Mouse (Mus musculus): ENCODE measurements around the gene Zfp454. TPM values are rescaled to one million over a fixed set of nuclear protein-coding genes. Genes with fewer than 3 reads are reported as not detected.

Gene Zfp454
- polyA plus RNA-seq (2015; fragmentation: Nextera tagmentation; extraction: Ambion mirVana), result 1.9 and 2.0 TPM in 2 replicates

DNA sequence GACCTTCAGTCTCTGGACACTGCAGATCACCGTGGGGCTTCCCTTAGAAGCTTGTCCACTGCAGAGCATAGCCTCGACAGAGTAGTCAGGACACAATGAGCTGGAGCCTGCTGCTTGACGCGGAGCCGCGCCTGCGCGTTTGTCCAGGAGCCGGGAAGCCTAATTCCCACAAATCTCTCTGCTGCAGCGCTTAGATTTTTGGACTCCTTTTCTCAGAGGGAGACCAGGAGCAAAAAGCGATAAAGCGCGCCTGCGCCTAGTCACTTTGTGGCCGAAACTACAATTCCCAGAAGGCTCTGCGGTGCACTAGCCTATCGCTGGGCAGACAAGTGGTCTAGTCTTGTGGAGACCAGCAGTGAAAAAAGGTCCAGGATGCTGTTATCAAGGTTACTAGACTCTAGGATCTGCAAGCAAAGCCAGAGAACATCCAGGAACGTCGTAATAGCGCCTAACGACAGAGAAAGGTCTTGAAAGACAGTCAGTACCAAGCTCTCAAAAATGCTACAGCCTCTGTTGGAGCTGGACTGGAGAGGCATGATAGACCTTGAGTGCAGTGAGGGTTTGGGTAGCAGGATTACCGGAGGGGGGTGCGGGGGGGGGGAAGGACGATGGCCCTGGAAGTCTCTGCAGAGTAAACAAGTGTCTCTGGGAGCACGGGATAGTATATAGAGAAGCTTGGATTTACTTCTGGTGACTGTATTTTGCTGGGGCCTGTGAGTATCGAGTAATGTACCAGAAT is at the start of gene Zfp454:
Gene Zfp454, minus strand, starts transcription at position 262 of the 739 bp plus-strand sequence.
- H3K27ac ChIP-seq (ENCODE audit: low read length), result no peak within 1 kb of the TSS
- peak; percentile 93 for DNase-seq (ENCODE audit: low spot score)
- no peak for TF ChIP-seq CTCF (IDR thresholded peaks at IDR 0.05)
- TF ChIP-seq EP300 (IDR thresholded peaks at IDR 0.05), result no peak
- peak within 1 kb of the TSS; percentile 37 for H3K4me3 ChIP-seq (ENCODE audit: low read depth, low read length)
- H3K36me3 ChIP-seq (ENCODE audit: insufficient read depth, low read length), result no peaks in the 10 kb centered on the region
- ATAC-seq, result peak; percentile 95
- no peaks in the 10 kb centered on the region for H3K9me3 ChIP-seq (ENCODE audit: low read length)
- no peaks in the 10 kb centered on the region for H3K4me1 ChIP-seq (ENCODE audit: insufficient read depth, low read depth, low read length)
- H3K27me3 ChIP-seq (replicated peaks; ENCODE audit: insufficient read depth, low read length), result no peaks in the 10 kb centered on the region
- 6% methylated on average over 26 of the region's 26 CpGs for WGBS
- H3K4me2 ChIP-seq (replicated peaks; ENCODE audit: low read depth, low read length), result peak within 1 kb of the TSS; percentile 75
- H3K9ac ChIP-seq (replicated peaks; ENCODE audit: low read depth), result 0 out of 2 replicates have a peak within 1 kb of the TSS, but pooled peaks have one; percentile 23

- Histone ChIP-seq H3K4me2 (replicated peaks; ENCODE audit: low read depth, low read length) (no peak overlapping the region), H3K27me3 (replicated peaks; ENCODE audit: insufficient read depth, low read length) (no peaks in the 10 kb centered on the region), H3K4me3 (ENCODE audit: low read depth, low read length) (no peak overlapping the region), H3K27ac (ENCODE audit: low read length) (no peak overlapping the region), H3K4me1 (ENCODE audit: insufficient read depth, low read depth, low read length) (no peaks in the 10 kb centered on the region), H3K9ac (replicated peaks; ENCODE audit: low read depth) (no peak overlapping the region), H3K9me3 (ENCODE audit: low read length) (no peaks in the 10 kb centered on the region), H3K36me3 (ENCODE audit: insufficient read depth, low read length) (no peaks in the 10 kb centered on the region)
- 78% methylated on average over 1 of the region's 1 CpGs for WGBS
- DNase-seq (ENCODE audit: low spot score), result no peak
- TF ChIP-seq CTCF (IDR thresholded peaks at IDR 0.05), result no peak
- ATAC-seq, result no peak
Measured at GRCm38 (mm10) chr11:50932040-50932439, 44.6 kb upstream of the Zfp454 start.

DNA sequence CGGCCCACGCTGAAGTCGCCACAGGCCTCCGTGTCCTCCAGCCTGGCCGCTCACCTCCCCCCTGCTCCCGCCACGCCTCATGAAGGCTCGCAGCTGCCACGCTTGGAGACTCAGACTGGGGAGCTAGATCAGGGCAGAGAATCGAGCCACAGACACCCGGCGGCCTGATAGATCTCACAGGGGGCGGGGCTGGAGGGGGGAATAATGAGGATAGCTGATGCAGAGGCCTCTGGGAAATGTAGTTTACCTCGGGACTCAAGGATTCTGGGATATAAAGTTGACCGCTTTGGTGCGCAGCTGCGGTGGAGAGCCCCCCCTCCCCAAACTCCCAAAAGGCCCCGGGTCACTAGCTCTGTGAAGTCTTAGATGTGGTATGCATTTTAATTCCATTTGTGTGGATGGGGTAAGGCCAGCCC is 44.0 kb upstream of the Zfp454 start, which contains the start of gene Zfp354b:
Gene Zfp354b, minus strand, starts transcription at position 183 of the 416 bp plus-strand sequence.
- DNase-seq (ENCODE audit: low spot score) (peak; percentile 83), ATAC-seq (peak; percentile 95)
- Histone ChIP-seq H3K27me3 (replicated peaks; ENCODE audit: insufficient read depth, low read length) (no peaks in the 10 kb centered on the region), H3K9ac (replicated peaks; ENCODE audit: low read depth) (peak within 1 kb of the TSS; percentile 49), H3K4me1 (ENCODE audit: insufficient read depth, low read depth, low read length) (no peaks in the 10 kb centered on the region), H3K27ac (ENCODE audit: low read length) (peak within 1 kb of the TSS; percentile 57), H3K4me3 (ENCODE audit: low read depth, low read length) (peak within 1 kb of the TSS; percentile 72), H3K36me3 (ENCODE audit: insufficient read depth, low read length) (no peaks in the 10 kb centered on the region), H3K4me2 (replicated peaks; ENCODE audit: low read depth, low read length) (peak within 1 kb of the TSS; percentile 93), H3K9me3 (ENCODE audit: low read length) (no peaks in the 10 kb centered on the region)
- WGBS, result 0% methylated on average over 18 of the region's 18 CpGs
- TF ChIP-seq EP300 (IDR thresholded peaks at IDR 0.05) (no peak), CTCF (IDR thresholded peaks at IDR 0.05) (no peak)

- Histone ChIP-seq H3K36me3 (ENCODE audit: insufficient read depth, low read length) (no peaks in the 10 kb centered on the region), H3K9me3 (ENCODE audit: low read length) (no peaks in the 10 kb centered on the region), H3K4me3 (ENCODE audit: low read depth, low read length) (peak overlapping the region; percentile 72), H3K9ac (replicated peaks; ENCODE audit: low read depth) (peak overlapping the region; percentile 49), H3K4me2 (replicated peaks; ENCODE audit: low read depth, low read length) (peak overlapping the region; percentile 93), H3K4me1 (ENCODE audit: insufficient read depth, low read depth, low read length) (no peaks in the 10 kb centered on the region), H3K27ac (ENCODE audit: low read length) (peak overlapping the region; percentile 57), H3K27me3 (replicated peaks; ENCODE audit: insufficient read depth, low read length) (no peaks in the 10 kb centered on the region)
- ATAC-seq (peak; percentile 53), DNase-seq (ENCODE audit: low spot score) (no peak)
- under 1% methylated on average over 16 of the region's 16 CpGs for WGBS
- TF ChIP-seq EP300 (IDR thresholded peaks at IDR 0.05) (no peak), CTCF (IDR thresholded peaks at IDR 0.05) (no peak)
Measured at GRCm38 (mm10) chr11:50931021-50931420, 43.6 kb upstream of the Zfp454 start.

- TF ChIP-seq EP300 (IDR thresholded peaks at IDR 0.05) (no peak), CTCF (IDR thresholded peaks at IDR 0.05) (no peak)
- no peaks in the 10 kb centered on the region for H3K4me1 ChIP-seq (ENCODE audit: insufficient read depth, low read depth, low read length)
- H3K9ac ChIP-seq (replicated peaks; ENCODE audit: low read depth), result peak overlapping the region; percentile 49
- H3K27ac ChIP-seq (ENCODE audit: low read length), result no peak overlapping the region
- DNase-seq (ENCODE audit: low spot score), result peak; percentile 32
- H3K27me3 ChIP-seq (replicated peaks; ENCODE audit: insufficient read depth, low read length), result no peaks in the 10 kb centered on the region
- H3K4me3 ChIP-seq (ENCODE audit: low read depth, low read length), result peak overlapping the region; percentile 72
- no peaks in the 10 kb centered on the region for H3K9me3 ChIP-seq (ENCODE audit: low read length)
- no peaks in the 10 kb centered on the region for H3K36me3 ChIP-seq (ENCODE audit: insufficient read depth, low read length)
- peak overlapping the region; percentile 93 for H3K4me2 ChIP-seq (replicated peaks; ENCODE audit: low read depth, low read length)
- WGBS, result 14% methylated on average over 14 of the region's 14 CpGs
- no peak for ATAC-seq
Measured at GRCm38 (mm10) chr11:50930469-50931014, 43.1 kb upstream of the Zfp454 start.

- peak within 1 kb of the TSS; percentile 56 for H3K9ac ChIP-seq (replicated peaks; ENCODE audit: low read depth)
- DNase-seq (ENCODE audit: low spot score) (peak; percentile 96), ATAC-seq (peak; percentile 99)
- peak within 1 kb of the TSS; percentile 87 for H3K4me2 ChIP-seq (replicated peaks; ENCODE audit: low read depth, low read length)
- WGBS, result under 1% methylated on average over 46 of the region's 47 CpGs
- TF ChIP-seq EP300 (IDR thresholded peaks at IDR 0.05) (no peak), CTCF (IDR thresholded peaks at IDR 0.05) (peak; percentile 75)
- H3K27me3 ChIP-seq (replicated peaks; ENCODE audit: insufficient read depth, low read length), result no peaks in the 10 kb centered on the region
- no peaks in the 10 kb centered on the region for H3K9me3 ChIP-seq (ENCODE audit: low read length)
- peak within 1 kb of the TSS; percentile 74 for H3K4me3 ChIP-seq (ENCODE audit: low read depth, low read length)
- H3K4me1 ChIP-seq (ENCODE audit: insufficient read depth, low read depth, low read length), result no peaks in the 10 kb centered on the region
- no peaks in the 10 kb centered on the region for H3K36me3 ChIP-seq (ENCODE audit: insufficient read depth, low read length)
- H3K27ac ChIP-seq (ENCODE audit: low read length), result peak within 1 kb of the TSS; percentile 17; the same call in 1 of the 2 replicates
Measured at GRCm38 (mm10) chr11:50915671-50916320, 28.3 kb upstream of the Zfp454 start, which contains the start of gene Zfp2. Gene Zfp2, minus strand, starts transcription at chr11:50916165.
